Mouse (Mus musculus): Measurements from ENCODE around the gene Tmem53. TPM values are rescaled to one million over a fixed set of nuclear protein-coding genes. Genes with fewer than 3 reads are reported as not detected.
A peak's percentile ranks its signal among the peaks of the same experiment; 100 is the strongest.

The Tmem53 gene
- polyA plus RNA-seq, 1 experiment from 2014 or later, result 34.4 TPM

GRCm38 (mm10) chr4:117283271-117284191 lies 31.8 kb downstream of the Tmem53 start:
- Histone ChIP-seq H3K27ac (no peak overlapping the region), H3K4me1 (replicated peaks; ENCODE audit: insufficient read depth, low read length) (no peaks in the 10 kb centered on the region), H3K9ac (ENCODE audit: low read depth, low read length) (no peak overlapping the region), H3K4me3 (replicated peaks; ENCODE audit: low read depth, low read length) (no peak overlapping the region), H3K27me3 (ENCODE audit: insufficient read depth, low read length) (no peaks in the 10 kb centered on the region), H3K36me3 (ENCODE audit: insufficient read depth, low read length) (peaks cover 56% of the 10 kb centered on the region), H3K9me3 (replicated peaks; ENCODE audit: low read length) (no peaks in the 10 kb centered on the region), H3K4me2 (ENCODE audit: low read length) (no peak overlapping the region)
- 41% methylated on average over 22 of the region's 22 CpGs for WGBS
- DNase-seq (ENCODE audit: low spot score), result peak; percentile 61
- TF ChIP-seq CTCF (IDR thresholded peaks at IDR 0.05; ENCODE audit: low read depth), result no peak
- ATAC-seq (replicated peaks; ENCODE audit: low FRiP score, low read depth), result peak; percentile 9; the same call in 1 of the 2 replicates

GRCm38 (mm10) chr4:117284363-117284762 lies 32.6 kb downstream of the Tmem53 start:
- no peak overlapping the region for H3K4me2 ChIP-seq (ENCODE audit: low read length)
- no peaks in the 10 kb centered on the region for H3K4me1 ChIP-seq (replicated peaks; ENCODE audit: insufficient read depth, low read length)
- WGBS, result 44% methylated on average over 4 of the region's 4 CpGs
- peaks cover 48% of the 10 kb centered on the region for H3K36me3 ChIP-seq (ENCODE audit: insufficient read depth, low read length)
- H3K27ac ChIP-seq, result no peak overlapping the region
- TF ChIP-seq CTCF (IDR thresholded peaks at IDR 0.05; ENCODE audit: low read depth), result no peak
- no peak overlapping the region for H3K9ac ChIP-seq (ENCODE audit: low read depth, low read length)
- no peak overlapping the region for H3K4me3 ChIP-seq (replicated peaks; ENCODE audit: low read depth, low read length)
- no peak for ATAC-seq (replicated peaks; ENCODE audit: low FRiP score, low read depth)
- no peak for DNase-seq (ENCODE audit: low spot score)
- no peaks in the 10 kb centered on the region for H3K9me3 ChIP-seq (replicated peaks; ENCODE audit: low read length)
- H3K27me3 ChIP-seq (ENCODE audit: insufficient read depth, low read length), result no peaks in the 10 kb centered on the region

GRCm38 (mm10) chr4:117288277-117288926 lies 36.7 kb downstream of the Tmem53 start:
- ATAC-seq (replicated peaks; ENCODE audit: low FRiP score, low read depth) (no peak), DNase-seq (ENCODE audit: low spot score) (no peak)
- Histone ChIP-seq H3K9me3 (replicated peaks; ENCODE audit: low read length) (no peaks in the 10 kb centered on the region), H3K4me3 (replicated peaks; ENCODE audit: low read depth, low read length) (peak overlapping the region; percentile 75), H3K27ac (peak overlapping the region; percentile 98), H3K4me1 (replicated peaks; ENCODE audit: insufficient read depth, low read length) (no peaks in the 10 kb centered on the region), H3K27me3 (ENCODE audit: insufficient read depth, low read length) (no peaks in the 10 kb centered on the region), H3K36me3 (ENCODE audit: insufficient read depth, low read length) (peaks cover 34% of the 10 kb centered on the region), H3K4me2 (ENCODE audit: low read length) (peak overlapping the region; percentile 54), H3K9ac (ENCODE audit: low read depth, low read length) (peak overlapping the region; percentile 81)
- WGBS, result 22% methylated on average over 25 of the region's 25 CpGs
- TF ChIP-seq CTCF (IDR thresholded peaks at IDR 0.05; ENCODE audit: low read depth), result no peak

GRCm38 (mm10) chr4:117288927-117289801 lies 37.4 kb downstream of the Tmem53 start:
- Histone ChIP-seq H3K9ac (ENCODE audit: low read depth, low read length) (peak overlapping the region; percentile 81), H3K4me1 (replicated peaks; ENCODE audit: insufficient read depth, low read length) (no peaks in the 10 kb centered on the region), H3K36me3 (ENCODE audit: insufficient read depth, low read length) (peaks cover 28% of the 10 kb centered on the region), H3K9me3 (replicated peaks; ENCODE audit: low read length) (no peaks in the 10 kb centered on the region), H3K4me3 (replicated peaks; ENCODE audit: low read depth, low read length) (peak overlapping the region; percentile 75), H3K27ac (peak overlapping the region; percentile 98), H3K27me3 (ENCODE audit: insufficient read depth, low read length) (no peaks in the 10 kb centered on the region), H3K4me2 (ENCODE audit: low read length) (peak overlapping the region; percentile 54)
- ATAC-seq (replicated peaks; ENCODE audit: low FRiP score, low read depth), result peak; percentile 91
- no peak for TF ChIP-seq CTCF (IDR thresholded peaks at IDR 0.05; ENCODE audit: low read depth)
- DNase-seq (ENCODE audit: low spot score), result peak; percentile 85
- WGBS, result under 1% methylated on average over 63 of the region's 80 CpGs

GRCm38 (mm10) chr4:117291696-117292095 lies 39.9 kb downstream of the Tmem53 start:
- ATAC-seq (replicated peaks; ENCODE audit: low FRiP score, low read depth) (no peak), DNase-seq (ENCODE audit: low spot score) (no peak)
- H3K9me3 ChIP-seq (replicated peaks; ENCODE audit: low read length), result no peaks in the 10 kb centered on the region
- no peak overlapping the region for H3K27ac ChIP-seq
- peaks cover 6% of the 10 kb centered on the region; the same call in 1 of the 2 replicates for H3K27me3 ChIP-seq (ENCODE audit: insufficient read depth, low read length)
- no peaks in the 10 kb centered on the region for H3K4me1 ChIP-seq (replicated peaks; ENCODE audit: insufficient read depth, low read length)
- no peak overlapping the region for H3K4me3 ChIP-seq (replicated peaks; ENCODE audit: low read depth, low read length)
- no peak overlapping the region for H3K9ac ChIP-seq (ENCODE audit: low read depth, low read length)
- 87% methylated on average over 2 of the region's 2 CpGs for WGBS
- no peak overlapping the region for H3K4me2 ChIP-seq (ENCODE audit: low read length)
- TF ChIP-seq CTCF (IDR thresholded peaks at IDR 0.05; ENCODE audit: low read depth), result no peak
- H3K36me3 ChIP-seq (ENCODE audit: insufficient read depth, low read length), result peaks cover 6% of the 10 kb centered on the region

All from kidney, postnatal 0 days (tissue).